Mouse (Mus musculus): ENCODE measurements around the gene Rubcn.

Gene Rubcn

DNA sequence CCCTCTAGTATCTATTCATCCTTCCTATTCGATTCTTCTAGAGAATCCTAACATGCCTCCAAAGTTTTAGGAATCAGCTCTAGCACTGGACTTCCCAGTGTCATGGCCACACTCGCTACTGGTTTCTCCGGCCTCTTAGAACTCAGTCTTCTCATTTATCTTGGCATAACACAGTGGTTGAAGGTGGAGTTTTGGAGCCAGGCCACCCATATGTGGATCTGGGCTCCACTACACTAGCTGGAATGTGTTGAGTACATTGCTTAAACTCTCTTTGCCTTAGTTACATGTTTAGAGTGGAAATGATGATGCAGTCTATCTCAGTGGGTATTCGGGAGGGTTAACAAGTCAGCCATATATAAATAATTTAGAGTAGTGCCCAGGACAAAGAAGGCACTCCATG is 59.5 kb downstream of the Rubcn start:
- no peak for DNase-seq (ENCODE audit: low spot score)

- no peak for DNase-seq (ENCODE audit: low spot score)
These were observed 62.4 kb downstream of the Rubcn start for GRCm38 (mm10) chr16:32815160-32815605.

DNA sequence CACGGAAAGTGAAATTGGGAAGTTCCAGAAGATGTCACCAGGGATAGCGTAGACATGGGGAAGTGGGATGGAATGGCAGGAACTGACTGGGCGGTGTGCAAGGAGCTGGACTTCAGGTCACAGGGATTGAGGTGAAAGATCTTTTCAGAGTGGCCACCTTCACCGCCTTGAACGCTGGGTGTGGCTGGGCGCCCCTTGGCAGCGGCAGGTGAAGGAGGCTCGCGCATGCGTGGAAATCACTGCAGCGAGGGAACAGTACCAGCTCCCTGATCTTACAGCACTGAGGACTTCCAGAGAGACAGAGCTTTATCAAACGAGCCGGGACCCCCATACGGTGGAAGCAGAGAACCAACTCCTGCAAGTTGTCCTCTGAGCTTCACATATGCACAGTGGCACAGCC is 63.0 kb downstream of the Rubcn start:
- DNase-seq (ENCODE audit: low spot score): peak; percentile 38

- no peak for DNase-seq (ENCODE audit: low spot score)
These were observed 63.8 kb downstream of the Rubcn start for GRCm38 (mm10) chr16:32813771-32814170.

DNA sequence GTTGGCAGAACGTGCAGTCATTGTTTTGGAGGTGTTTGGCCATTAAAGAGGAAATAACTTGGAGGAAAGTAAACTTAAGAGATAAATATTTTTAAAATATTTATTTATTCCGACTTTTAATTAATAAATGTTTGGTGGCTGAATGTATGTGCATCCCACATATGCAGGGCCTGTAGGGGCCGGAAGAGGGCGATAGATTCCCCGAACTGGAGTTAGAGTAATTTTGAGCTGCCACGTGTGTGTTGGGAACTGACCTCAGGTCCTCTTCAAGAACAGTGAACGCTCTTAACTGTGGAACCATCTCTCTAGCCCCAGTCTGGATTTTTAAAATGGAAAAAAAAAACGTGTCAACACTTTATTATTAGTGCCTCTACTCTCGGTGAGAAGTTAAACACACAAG is 64.2 kb downstream of the Rubcn start:
- DNase-seq (ENCODE audit: low spot score): no peak

DNA sequence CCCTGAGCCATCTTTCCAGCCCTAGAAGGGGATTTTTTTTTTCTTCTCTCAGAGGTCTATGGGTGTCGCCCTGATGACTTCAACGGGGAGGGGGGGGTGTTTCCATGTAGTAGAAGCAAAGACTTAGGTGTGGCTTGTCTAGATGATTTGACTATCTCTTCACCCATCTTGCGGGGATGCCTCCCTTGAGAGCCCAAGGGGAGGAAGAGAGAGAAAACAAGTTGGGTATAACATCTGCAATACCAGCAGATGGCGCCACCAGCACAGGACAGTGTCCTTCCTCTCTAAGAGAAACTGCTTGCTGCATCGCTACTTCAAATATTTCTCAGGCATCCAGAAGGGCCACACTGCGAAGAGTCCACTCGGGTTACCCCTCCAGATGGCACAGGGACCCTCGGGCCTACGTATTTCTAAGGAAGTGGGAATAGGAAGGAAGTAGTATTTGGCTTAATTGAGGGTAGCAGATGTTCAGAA is 64.6 kb downstream of the Rubcn start:
- DNase-seq (ENCODE audit: low spot score): peak; percentile 77

DNA sequence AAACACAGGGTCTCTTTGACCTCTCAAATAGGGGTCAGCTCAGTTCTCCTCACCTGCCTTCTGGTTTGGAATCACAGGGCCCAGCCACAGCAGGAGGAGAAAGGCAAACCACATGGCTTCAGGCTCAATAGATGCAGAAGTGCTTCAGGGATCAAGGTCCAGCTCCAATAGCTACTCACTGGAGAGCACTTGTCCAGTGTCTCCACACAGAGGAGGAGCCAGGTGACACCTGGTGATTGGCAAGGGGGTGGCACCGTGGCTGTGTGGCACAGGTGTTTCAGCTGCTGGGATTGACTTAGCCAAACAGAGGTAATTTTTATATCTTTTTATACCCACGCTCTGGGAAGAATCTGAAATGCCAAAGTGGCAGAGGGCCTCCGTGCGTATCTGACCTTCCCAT is 67.2 kb downstream of the Rubcn start, which contains the start of gene Smbd1:
Gene Smbd1, minus strand, starts transcription at position 157 of the 400 bp plus-strand sequence.
- DNase-seq (ENCODE audit: low spot score): no peak

GRCm38 (mm10) chr16:32807408-32808185 is 70.0 kb downstream of the Rubcn start:
- DNase-seq (ENCODE audit: low spot score): no peak

DNA sequence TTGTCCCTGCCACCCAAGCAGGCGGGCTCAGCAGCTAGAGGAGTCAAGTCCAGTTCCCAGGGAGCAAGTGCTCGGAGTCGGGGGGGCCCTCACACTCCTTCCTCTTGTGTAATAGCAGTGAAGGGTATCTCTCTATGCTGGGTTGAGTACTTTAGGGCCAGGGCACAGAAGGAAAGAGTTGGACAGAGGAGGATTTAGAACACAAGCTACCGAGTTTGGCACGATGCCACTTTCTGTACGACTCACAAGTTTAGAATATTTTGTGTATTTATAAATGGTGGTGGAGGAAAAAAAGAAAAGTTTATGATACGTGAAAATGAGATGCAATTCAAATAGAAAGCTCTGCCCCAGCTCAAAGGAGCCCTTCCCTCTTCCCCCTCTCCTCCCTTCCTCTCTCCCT is 72.4 kb downstream of the Rubcn start:
- no peak for DNase-seq (ENCODE audit: low spot score)

- no peak for DNase-seq (ENCODE audit: low spot score)
These were observed 73.7 kb downstream of the Rubcn start for GRCm38 (mm10) chr16:32803901-32804300.

DNA sequence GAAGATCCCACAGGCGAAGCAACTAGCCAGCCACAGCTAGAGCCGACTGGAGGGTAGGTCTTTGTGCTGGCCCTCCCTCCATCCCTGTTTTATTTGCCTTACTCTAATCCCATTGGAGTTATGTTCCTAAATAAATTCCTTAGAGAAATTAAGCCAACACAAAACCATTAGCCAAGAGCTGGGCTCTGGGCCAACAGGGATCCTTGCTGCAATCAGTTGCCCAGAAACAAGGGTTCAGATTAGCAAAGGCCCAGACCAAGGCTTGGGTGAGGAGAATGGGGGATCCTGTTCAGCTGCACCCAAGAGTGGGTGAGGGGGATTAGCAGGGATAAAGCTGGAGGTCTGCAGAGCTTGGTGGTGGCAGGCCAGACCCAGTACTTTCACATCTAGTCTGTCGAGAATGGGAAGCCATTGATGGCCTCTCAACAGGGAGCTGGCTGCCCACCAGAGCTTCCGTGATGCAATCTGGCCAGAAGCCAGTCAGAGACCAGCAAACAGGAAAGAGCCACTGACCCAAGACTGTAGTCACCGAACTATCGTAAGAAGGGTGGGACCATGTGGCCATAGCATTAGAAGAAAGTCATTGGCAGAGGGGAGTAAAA is 74.2 kb downstream of the Rubcn start:
- peak; percentile 64 for DNase-seq (ENCODE audit: low spot score)

GRCm38 (mm10) chr16:32797426-32797689 is 80.2 kb downstream of the Rubcn start, which contains the start of gene Muc20:
Gene Muc20 (minus strand): TSS chr16:32797435.
- no peak for DNase-seq (ENCODE audit: low spot score)

DNA sequence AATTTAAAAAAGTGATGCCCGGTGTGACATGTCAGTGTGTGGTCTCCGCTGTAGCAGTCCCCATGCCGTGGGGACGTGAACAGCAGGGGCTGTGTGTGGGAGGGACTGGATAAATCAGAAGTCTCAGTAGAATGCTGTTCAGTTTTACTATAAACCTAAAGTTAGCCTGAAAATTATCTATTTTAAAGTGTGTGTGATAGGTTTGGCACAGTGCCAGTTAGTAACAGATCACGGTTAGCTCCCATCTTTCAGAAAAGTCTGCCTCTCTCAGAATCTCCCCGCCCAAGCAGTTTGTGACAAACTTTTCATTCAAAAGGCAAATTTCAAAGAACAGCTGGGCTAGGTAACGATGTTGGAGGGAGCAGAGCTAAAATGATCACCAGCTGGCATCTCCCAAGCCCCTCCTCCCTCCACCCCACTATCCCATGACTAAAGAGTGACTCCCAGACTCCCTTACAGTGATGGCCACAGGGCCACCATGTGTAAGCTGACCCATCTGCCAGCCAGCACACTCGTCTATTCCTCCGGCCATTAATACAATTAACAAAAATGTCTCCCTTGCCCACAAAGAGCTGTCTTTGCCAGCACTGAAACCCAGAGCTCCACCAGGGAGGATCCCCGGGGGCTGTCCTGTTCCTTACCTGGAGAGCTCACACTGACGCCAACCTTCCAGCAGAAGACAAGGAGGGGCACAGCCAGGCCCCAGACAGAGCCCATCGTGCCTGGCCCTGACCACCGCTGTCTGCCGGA is 80.7 kb downstream of the Rubcn start:
- no peak for DNase-seq (ENCODE audit: low spot score)

DNA sequence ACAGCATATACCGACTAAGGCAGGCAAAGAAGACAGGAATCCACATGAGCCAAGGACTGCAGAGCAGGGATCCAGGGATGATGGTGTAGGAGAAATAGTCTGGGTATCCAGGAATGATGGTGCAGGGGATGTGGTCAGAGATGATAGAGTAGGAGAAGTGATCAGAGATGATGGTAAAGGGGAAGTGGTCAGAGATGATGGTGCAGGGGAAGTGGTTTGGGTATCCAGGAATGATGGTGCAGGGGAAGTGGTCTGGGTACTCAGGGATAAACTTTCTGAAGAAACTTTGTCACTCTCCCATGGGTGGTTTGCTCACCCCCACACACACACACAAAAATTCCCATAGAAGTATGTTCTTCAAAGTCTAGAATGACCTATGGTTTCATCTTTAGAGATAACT is 82.4 kb downstream of the Rubcn start:
- no peak for DNase-seq (ENCODE audit: low spot score)

- no peak for DNase-seq (ENCODE audit: low spot score)
These were observed 87.5 kb downstream of the Rubcn start for GRCm38 (mm10) chr16:32790056-32790455.

- DNase-seq (ENCODE audit: low spot score): no peak
These were observed 92.7 kb downstream of the Rubcn start for GRCm38 (mm10) chr16:32784840-32785239.

DNA sequence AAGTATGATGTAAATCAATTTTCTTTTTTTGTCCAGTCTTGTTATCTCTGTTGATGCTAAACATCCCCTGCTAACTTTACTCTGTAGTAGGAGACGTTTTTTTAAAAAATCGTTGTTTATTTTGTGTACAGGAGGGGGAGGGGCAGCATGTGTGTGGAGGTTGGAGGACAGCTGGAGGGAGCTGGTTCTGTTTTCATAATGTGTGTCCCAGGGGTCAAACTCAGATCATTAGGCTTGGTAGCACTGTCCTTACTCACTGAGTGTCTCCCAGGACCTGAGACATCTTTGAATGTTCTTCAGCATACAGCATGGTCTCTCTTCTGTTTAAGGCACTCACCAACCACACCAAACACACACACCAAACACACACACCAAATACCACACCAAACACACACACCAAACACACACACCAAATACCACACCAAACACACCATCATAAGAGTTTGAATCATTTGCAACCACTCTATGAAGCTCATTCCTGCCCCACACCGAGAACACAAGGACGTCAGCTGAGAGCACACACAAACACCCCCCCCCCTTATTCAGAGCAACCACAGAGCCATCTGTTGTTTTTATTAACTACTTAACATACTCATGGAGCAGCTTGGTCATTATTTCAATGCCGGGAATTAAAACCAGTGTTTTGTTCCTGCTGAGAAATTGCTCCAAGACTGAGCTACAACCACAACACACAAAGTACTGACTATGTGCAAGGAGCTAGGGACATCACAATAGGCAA is 94.1 kb downstream of the Rubcn start:
- DNase-seq (ENCODE audit: low spot score): no peak

GRCm38 (mm10) chr16:32778956-32779355 is 98.6 kb downstream of the Rubcn start:
- DNase-seq (ENCODE audit: low spot score): no peak

- DNase-seq (ENCODE audit: low spot score): no peak
These were observed 100.9 kb downstream of the Rubcn start for GRCm38 (mm10) chr16:32776676-32777075.

All from ovary, postnatal 36 days (tissue).